Mouse (Mus musculus) liver, postnatal 0 days (tissue): ENCODE data around the gene Clip2. TPM values are rescaled to one million over a fixed set of nuclear protein-coding genes. Genes with fewer than 3 reads are reported as not detected.

Experiments
- ATAC-seq: fragments of 200-750 bp; cut with Nextera tagmentation; 2 replicates; pipeline ENCODE4 v1.8.0; 2017; ENCODE audit warnings: mild to moderate bottlenecking, moderate library complexity
- DNase-seq: peaks from one replicate; pipeline ENCODE4 v3.0.0-alpha.2; 2016
- H3K27ac ChIP-seq: fragments of 300-500 bp; sonication (generic); 2 replicates; pipeline ENCODE4 v1.5.1; 2014; ENCODE audit warnings: antibody characterized with exemption, moderate library complexity, mild to moderate bottlenecking, low read depth
- H3K27me3 ChIP-seq: fragments of 300-500 bp; sonication (generic); 2 replicates; pipeline ENCODE4 v1.6.1; 2014; ENCODE audit warnings: low read length, control low read depth, mixed read lengths; ENCODE audit not compliant: insufficient read depth
- H3K36me3 ChIP-seq: fragments of 300-500 bp; sonication (generic); replicated peaks from 2 replicates; pipeline ENCODE4 v1.6.1; 2014; ENCODE audit warnings: mild to moderate bottlenecking, control low read depth, low read length, moderate library complexity, mixed read lengths; ENCODE audit not compliant: insufficient read depth
- H3K4me1 ChIP-seq: fragments of 300-500 bp; sonication (generic); 2 replicates; pipeline ENCODE4 v1.6.1; 2014; ENCODE audit warnings: antibody characterized with exemption, mild to moderate bottlenecking, control low read depth; ENCODE audit not compliant: insufficient read depth
- H3K4me2 ChIP-seq: fragments of 300-500 bp; sonication (generic); 2 replicates; pipeline ENCODE4 v1.6.1; 2014; ENCODE audit warnings: low read depth, mild to moderate bottlenecking, low read length, moderate library complexity, mixed read lengths
- H3K4me3 ChIP-seq: fragments of 300-500 bp; sonication (generic); 2 replicates; pipeline ENCODE4 v1.5.1; 2014; ENCODE audit warnings: low read depth, low read length
- H3K9ac ChIP-seq: fragments of 300-500 bp; sonication (generic); replicated peaks from 2 replicates; pipeline ENCODE4 v1.6.1; 2014; ENCODE audit warnings: mild to moderate bottlenecking, moderate library complexity
- H3K9me3 ChIP-seq: fragments of 300-500 bp; sonication (generic); 2 replicates; pipeline ENCODE4 v1.6.1; 2016; ENCODE audit warnings: mild to moderate bottlenecking, control low read depth, low read length, mixed read lengths
- CTCF ChIP-seq: sonication (generic); IDR thresholded peaks from 2 replicates; pipeline ENCODE4 v1.5.1; 2016; ENCODE audit warnings: antibody characterized with exemption, low read depth
- EP300 ChIP-seq: IDR thresholded peaks from 2 replicates; pipeline ENCODE4 v1.6.1; 2016; ENCODE audit warnings: antibody characterized with exemption, low read depth, mild to moderate bottlenecking
- WGBS: fragments of 180-500 bp; shearing (Covaris S2); extraction: QIAGEN DNeasy Blood & Tissue Kit; methylation state at CpG from one replicate; pipeline ENCODE4 v1.1.7; 2014; ENCODE audit not compliant: insufficient replicate concordance; 5-methylcytosine and 5-hydroxymethylcytosine counted together
- polyA plus RNA-seq: library from polyadenylated mRNA; unstranded; fragments of >200 nt; fragmentation: Nextera tagmentation; extraction: Ambion mirVana; gene quantifications from 2 replicates; pipeline ENCODE4 v1.2.1, GENCODE M21; 2015

The Clip2 gene
- polyA plus RNA-seq, 1 experiment from 2014 or later = 0.29 TPM

- Histone ChIP-seq H3K4me3 (no peak overlapping the region), H3K27ac (no peak overlapping the region), H3K4me1 (0 out of 2 replicates have a peak, but pooled peaks cover 2% of the 10 kb centered on the region), H3K27me3 (no peaks in the 10 kb centered on the region), H3K4me2 (no peak overlapping the region), H3K9me3 (peaks cover 4% of the 10 kb centered on the region; the same call in 1 of the 2 replicates), H3K9ac (no peak overlapping the region), H3K36me3 (no peaks in the 10 kb centered on the region)
- 59% methylated on average over 10 of the region's 10 CpGs for WGBS
- TF ChIP-seq EP300 = no peak
- TF ChIP-seq CTCF = no peak
- DNase-seq = no peak
- ATAC-seq = no peak
Measured at GRCm38 (mm10) chr5:134445895-134446294, 106.3 kb downstream of the Clip2 start.

- Histone ChIP-seq H3K36me3 (no peaks in the 10 kb centered on the region), H3K4me3 (no peak overlapping the region), H3K4me2 (no peak overlapping the region), H3K27ac (no peak overlapping the region), H3K27me3 (no peaks in the 10 kb centered on the region), H3K9me3 (peaks cover 4% of the 10 kb centered on the region; the same call in 1 of the 2 replicates), H3K4me1 (0 out of 2 replicates have a peak, but pooled peaks cover 2% of the 10 kb centered on the region), H3K9ac (no peak overlapping the region)
- WGBS = 39% methylated on average over 10 of the region's 10 CpGs
- ATAC-seq (no peak), DNase-seq (no peak)
- TF ChIP-seq EP300 (no peak), CTCF (no peak)
Measured at GRCm38 (mm10) chr5:134445208-134445831, 106.9 kb downstream of the Clip2 start.

GRCm38 (mm10) chr5:134444473-134444872, 107.8 kb downstream of the Clip2 start:
- H3K27me3 ChIP-seq = no peaks in the 10 kb centered on the region
- no peak overlapping the region for H3K27ac ChIP-seq
- H3K4me1 ChIP-seq = 0 out of 2 replicates have a peak, but pooled peaks cover 2% of the 10 kb centered on the region
- 88% methylated on average over 7 of the region's 7 CpGs for WGBS
- peaks cover 4% of the 10 kb centered on the region; the same call in 1 of the 2 replicates for H3K9me3 ChIP-seq
- no peak overlapping the region for H3K4me3 ChIP-seq
- no peak overlapping the region for H3K4me2 ChIP-seq
- no peak overlapping the region for H3K9ac ChIP-seq
- no peaks in the 10 kb centered on the region for H3K36me3 ChIP-seq
- TF ChIP-seq CTCF = no peak
- ATAC-seq (no peak), DNase-seq (no peak)

- Histone ChIP-seq H3K27me3 (no peaks in the 10 kb centered on the region), H3K9me3 (peaks cover 4% of the 10 kb centered on the region; the same call in 1 of the 2 replicates), H3K4me1 (peaks cover 10% of the 10 kb centered on the region), H3K27ac (no peak overlapping the region), H3K9ac (no peak overlapping the region), H3K4me2 (no peak overlapping the region), H3K4me3 (no peak overlapping the region), H3K36me3 (no peaks in the 10 kb centered on the region)
- ATAC-seq (no peak), DNase-seq (no peak)
- 78% methylated on average over 3 of the region's 3 CpGs for WGBS
- TF ChIP-seq EP300 = no peak
- no peak for TF ChIP-seq CTCF
Measured at GRCm38 (mm10) chr5:134442066-134442465, 110.2 kb downstream of the Clip2 start.

- TF ChIP-seq CTCF (no peak), EP300 (no peak)
- H3K4me1 ChIP-seq = peaks cover 12% of the 10 kb centered on the region
- H3K4me2 ChIP-seq = no peak overlapping the region
- WGBS = 79% methylated on average over 3 of the region's 3 CpGs
- H3K9ac ChIP-seq = no peak overlapping the region
- no peak overlapping the region for H3K27ac ChIP-seq
- DNase-seq (no peak), ATAC-seq (no peak)
- H3K27me3 ChIP-seq = no peaks in the 10 kb centered on the region
- peaks cover 4% of the 10 kb centered on the region; the same call in 1 of the 2 replicates for H3K9me3 ChIP-seq
- no peak overlapping the region for H3K4me3 ChIP-seq
- H3K36me3 ChIP-seq = no peaks in the 10 kb centered on the region
Measured at GRCm38 (mm10) chr5:134441105-134441504, 111.1 kb downstream of the Clip2 start.

- ATAC-seq (no peak), DNase-seq (peak; percentile 37)
- no peaks in the 10 kb centered on the region for H3K27me3 ChIP-seq
- no peak overlapping the region for H3K27ac ChIP-seq
- TF ChIP-seq EP300 (no peak), CTCF (no peak)
- no peak overlapping the region for H3K9ac ChIP-seq
- H3K4me3 ChIP-seq = no peak overlapping the region
- H3K36me3 ChIP-seq = no peaks in the 10 kb centered on the region
- peaks cover 10% of the 10 kb centered on the region for H3K4me1 ChIP-seq
- H3K9me3 ChIP-seq = peaks cover 4% of the 10 kb centered on the region; the same call in 1 of the 2 replicates
- no peak overlapping the region for H3K4me2 ChIP-seq
- WGBS = 72% methylated on average over 12 of the region's 12 CpGs
Measured at GRCm38 (mm10) chr5:134440098-134440497, 112.1 kb downstream of the Clip2 start.
